Mouse (Mus musculus) cortical plate, adult 2 months (tissue): ENCODE data around the gene Wars.

Source experiments
- CTCF ChIP-seq: fragments of 200-500 bp; IDR thresholded peaks from 2 replicates; pipeline ENCODE4 v1.5.1; 2011; ENCODE audit warnings: mild to moderate bottlenecking, control low read depth, low read length; ENCODE audit not compliant: insufficient read depth; ENCODE audit errors: extremely low read depth
- POLR2A ChIP-seq: fragments of 200-500 bp; IDR thresholded peaks from 2 replicates; pipeline ENCODE4 v1.6.1; 2011; ENCODE audit warnings: mild to moderate bottlenecking, low read length, control low read depth; ENCODE audit not compliant: insufficient read depth; ENCODE audit errors: extremely low read depth

DNA sequence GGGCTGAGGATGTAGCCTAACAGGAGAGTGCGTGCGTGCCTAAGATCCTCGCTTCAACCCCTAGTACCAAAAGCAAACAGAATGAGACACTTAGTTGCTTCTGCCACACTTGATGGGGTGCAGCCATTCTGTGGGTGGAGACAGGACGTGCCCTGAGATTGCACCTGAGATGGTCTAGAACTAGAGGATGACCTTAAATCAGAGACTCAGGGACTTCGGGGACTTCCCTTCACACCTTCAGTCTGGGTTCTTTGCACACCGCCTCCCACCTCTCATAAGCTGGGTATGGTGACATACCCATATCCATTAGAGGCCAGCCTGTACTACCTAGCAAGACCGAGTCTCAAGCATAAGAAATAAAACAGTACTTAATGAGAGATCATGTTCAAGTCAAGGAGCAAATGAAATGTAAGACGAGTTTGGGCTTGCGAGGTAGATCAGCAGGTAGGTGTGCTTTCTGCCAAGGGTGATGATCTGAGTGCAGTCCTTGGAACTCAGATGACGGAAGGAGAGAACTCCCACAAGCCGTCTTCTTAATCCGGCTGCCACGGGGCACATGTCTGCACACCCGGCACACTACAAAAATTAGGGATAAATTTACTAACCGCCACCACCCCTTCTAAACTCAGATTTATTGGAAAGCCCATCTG is 69.6 kb downstream of the Wars start:
- TF ChIP-seq CTCF (no peak), POLR2A (no peak)
